Mouse (Mus musculus): ENCODE data around the gene C130050O18Rik. TPM values are rescaled to one million over a fixed set of nuclear protein-coding genes. Genes with fewer than 3 reads are reported as not detected.
A peak's percentile ranks its signal among the peaks of the same experiment; 100 is the strongest.
"Not testable (repeated sequence)": the region's sequence is repeated elsewhere in the genome, so short reads cannot be mapped to it uniquely, and the experiment has no call there.

Gene C130050O18Rik
- polyA plus RNA-seq, 1 experiment from 2014 or later, result 1.7 TPM

GRCm38 (mm10) chr5:139384531-139384930 is 20.5 kb upstream of the C130050O18Rik start:
- no peak overlapping the region for H3K4me2 ChIP-seq (ENCODE audit: low read depth, low read length)
- H3K4me1 ChIP-seq (replicated peaks; ENCODE audit: control insufficient read depth, insufficient read depth, low read length), result peaks cover 55% of the 10 kb centered on the region
- no peak overlapping the region for H3K4me3 ChIP-seq (ENCODE audit: low read length)
- ATAC-seq (ENCODE audit: low read depth), result no peak
- H3K9ac ChIP-seq (ENCODE audit: low read length), result peak overlapping the region; percentile 44
- H3K9me3 ChIP-seq (ENCODE audit: control insufficient read depth, low read length), result no peaks in the 10 kb centered on the region
- 20% methylated on average over 10 of the region's 10 CpGs for WGBS
- no peaks in the 10 kb centered on the region for H3K27me3 ChIP-seq (ENCODE audit: control insufficient read depth, insufficient read depth, low read depth, low read length)
- peak overlapping the region; percentile 20; the same call in 1 of the 2 replicates for H3K27ac ChIP-seq (ENCODE audit: low read length)
- H3K36me3 ChIP-seq (ENCODE audit: control insufficient read depth, insufficient read depth, low read length), result no peaks in the 10 kb centered on the region

- Histone ChIP-seq H3K36me3 (ENCODE audit: control insufficient read depth, insufficient read depth, low read length) (no peaks in the 10 kb centered on the region), H3K9me3 (ENCODE audit: control insufficient read depth, low read length) (no peaks in the 10 kb centered on the region), H3K4me2 (ENCODE audit: low read depth, low read length) (no peak overlapping the region), H3K4me3 (ENCODE audit: low read length) (no peak overlapping the region), H3K4me1 (replicated peaks; ENCODE audit: control insufficient read depth, insufficient read depth, low read length) (peaks cover 54% of the 10 kb centered on the region), H3K9ac (ENCODE audit: low read length) (no peak overlapping the region), H3K27ac (ENCODE audit: low read length) (no peak overlapping the region), H3K27me3 (ENCODE audit: control insufficient read depth, insufficient read depth, low read depth, low read length) (no peaks in the 10 kb centered on the region)
- WGBS, result 96% methylated on average over 5 of the region's 5 CpGs
- no peak for ATAC-seq (ENCODE audit: low read depth)
These were observed 19.0 kb upstream of the C130050O18Rik start for GRCm38 (mm10) chr5:139386047-139386446.

GRCm38 (mm10) chr5:139387329-139388194 is 17.5 kb upstream of the C130050O18Rik start:
- Histone ChIP-seq H3K4me3 (ENCODE audit: low read length) (no peak overlapping the region), H3K36me3 (ENCODE audit: control insufficient read depth, insufficient read depth, low read length) (no peaks in the 10 kb centered on the region), H3K4me2 (ENCODE audit: low read depth, low read length) (no peak overlapping the region), H3K4me1 (replicated peaks; ENCODE audit: control insufficient read depth, insufficient read depth, low read length) (peaks cover 40% of the 10 kb centered on the region), H3K9ac (ENCODE audit: low read length) (no peak overlapping the region), H3K9me3 (ENCODE audit: control insufficient read depth, low read length) (no peaks in the 10 kb centered on the region), H3K27ac (ENCODE audit: low read length) (peak overlapping the region; percentile 79), H3K27me3 (ENCODE audit: control insufficient read depth, insufficient read depth, low read depth, low read length) (no peaks in the 10 kb centered on the region)
- WGBS, result 76% methylated on average over 10 of the region's 10 CpGs
- ATAC-seq (ENCODE audit: low read depth), result peak; percentile 13; the same call in 1 of the 2 replicates

- H3K4me1 ChIP-seq (replicated peaks; ENCODE audit: control insufficient read depth, insufficient read depth, low read length), result peaks cover 37% of the 10 kb centered on the region
- peak overlapping the region; percentile 79 for H3K27ac ChIP-seq (ENCODE audit: low read length)
- H3K9me3 ChIP-seq (ENCODE audit: control insufficient read depth, low read length), result no peaks in the 10 kb centered on the region
- 0 out of 2 replicates have a peak, but pooled peaks have one; percentile 11 for ATAC-seq (ENCODE audit: low read depth)
- no peak overlapping the region for H3K4me2 ChIP-seq (ENCODE audit: low read depth, low read length)
- 57% methylated on average over 4 of the region's 4 CpGs for WGBS
- no peak overlapping the region for H3K9ac ChIP-seq (ENCODE audit: low read length)
- no peaks in the 10 kb centered on the region for H3K27me3 ChIP-seq (ENCODE audit: control insufficient read depth, insufficient read depth, low read depth, low read length)
- no peak overlapping the region for H3K4me3 ChIP-seq (ENCODE audit: low read length)
- no peaks in the 10 kb centered on the region for H3K36me3 ChIP-seq (ENCODE audit: control insufficient read depth, insufficient read depth, low read length)
These were observed 16.9 kb upstream of the C130050O18Rik start for GRCm38 (mm10) chr5:139388195-139388570.

- Histone ChIP-seq H3K27me3 (ENCODE audit: control insufficient read depth, insufficient read depth, low read depth, low read length) (no peaks in the 10 kb centered on the region), H3K4me1 (replicated peaks; ENCODE audit: control insufficient read depth, insufficient read depth, low read length) (peaks cover 36% of the 10 kb centered on the region), H3K4me2 (ENCODE audit: low read depth, low read length) (no peak overlapping the region), H3K9me3 (ENCODE audit: control insufficient read depth, low read length) (no peaks in the 10 kb centered on the region), H3K9ac (ENCODE audit: low read length) (0 out of 2 replicates have a peak overlapping the region, but pooled peaks have one; percentile 10), H3K27ac (ENCODE audit: low read length) (peak overlapping the region; percentile 79), H3K36me3 (ENCODE audit: control insufficient read depth, insufficient read depth, low read length) (no peaks in the 10 kb centered on the region), H3K4me3 (ENCODE audit: low read length) (no peak overlapping the region)
- ATAC-seq (ENCODE audit: low read depth), result no peak
- 60% methylated on average over 17 of the region's 17 CpGs for WGBS
These were observed 16.1 kb upstream of the C130050O18Rik start for GRCm38 (mm10) chr5:139388694-139389675.

GRCm38 (mm10) chr5:139389676-139390061 is 15.4 kb upstream of the C130050O18Rik start:
- Histone ChIP-seq H3K4me1 (replicated peaks; ENCODE audit: control insufficient read depth, insufficient read depth, low read length) (peaks cover 29% of the 10 kb centered on the region), H3K4me3 (ENCODE audit: low read length) (no peak overlapping the region), H3K4me2 (ENCODE audit: low read depth, low read length) (no peak overlapping the region), H3K27ac (ENCODE audit: low read length) (peak overlapping the region; percentile 79), H3K9me3 (ENCODE audit: control insufficient read depth, low read length) (no peaks in the 10 kb centered on the region), H3K36me3 (ENCODE audit: control insufficient read depth, insufficient read depth, low read length) (no peaks in the 10 kb centered on the region), H3K9ac (ENCODE audit: low read length) (peak overlapping the region; percentile 22; the same call in 1 of the 2 replicates), H3K27me3 (ENCODE audit: control insufficient read depth, insufficient read depth, low read depth, low read length) (no peaks in the 10 kb centered on the region)
- peak; percentile 86 for ATAC-seq (ENCODE audit: low read depth)
- 3% methylated on average over 6 of the region's 6 CpGs for WGBS

- WGBS, result 65% methylated on average over 5 of the region's 5 CpGs
- not testable (repeated sequence) for H3K36me3 ChIP-seq (ENCODE audit: control insufficient read depth, insufficient read depth, low read length); H3K9ac ChIP-seq (ENCODE audit: low read length); H3K9me3 ChIP-seq (ENCODE audit: control insufficient read depth, low read length); H3K4me2 ChIP-seq (ENCODE audit: low read depth, low read length); H3K27me3 ChIP-seq (ENCODE audit: control insufficient read depth, insufficient read depth, low read depth, low read length); ATAC-seq (ENCODE audit: low read depth); H3K4me3 ChIP-seq (ENCODE audit: low read length)
- H3K27ac ChIP-seq (ENCODE audit: low read length), result peak overlapping the region; percentile 79
- peaks cover 27% of the 10 kb centered on the region for H3K4me1 ChIP-seq (replicated peaks; ENCODE audit: control insufficient read depth, insufficient read depth, low read length)
These were observed 14.6 kb upstream of the C130050O18Rik start for GRCm38 (mm10) chr5:139390324-139391119.

- Histone ChIP-seq H3K4me1 (replicated peaks; ENCODE audit: control insufficient read depth, insufficient read depth, low read length) (peaks cover 27% of the 10 kb centered on the region), H3K4me2 (ENCODE audit: low read depth, low read length) (no peak overlapping the region), H3K9me3 (ENCODE audit: control insufficient read depth, low read length) (no peaks in the 10 kb centered on the region), H3K36me3 (ENCODE audit: control insufficient read depth, insufficient read depth, low read length) (no peaks in the 10 kb centered on the region), H3K27ac (ENCODE audit: low read length) (no peak overlapping the region), H3K27me3 (ENCODE audit: control insufficient read depth, insufficient read depth, low read depth, low read length) (no peaks in the 10 kb centered on the region), H3K9ac (ENCODE audit: low read length) (no peak overlapping the region), H3K4me3 (ENCODE audit: low read length) (no peak overlapping the region)
- WGBS, result 76% methylated on average over 11 of the region's 11 CpGs
- ATAC-seq (ENCODE audit: low read depth), result no peak
These were observed 13.6 kb upstream of the C130050O18Rik start for GRCm38 (mm10) chr5:139391309-139391990.

Measured in lung, embryonic 16.5 days (tissue).